Mouse (Mus musculus) olfactory bulb, adult 2 months (tissue): ENCODE measurements at regions not wholly inside any gene's neighbourhood (a gene's known extent, or its start where the extent isn't known, plus 50 kb on each side); places are given as distances from the start of the nearest gene placed in this dataset.

Source experiments
- CTCF ChIP-seq: fragments of 200-500 bp; IDR thresholded peaks from 2 replicates; pipeline ENCODE4 v1.5.1; 2012; ENCODE audit warnings: low read depth, mild to moderate bottlenecking, low read length, moderate library complexity; ENCODE audit not compliant: insufficient read depth
- POLR2A ChIP-seq: fragments of 200-500 bp; IDR thresholded peaks from 2 replicates; pipeline ENCODE4 v1.6.1; 2012; ENCODE audit warnings: mild to moderate bottlenecking, low read depth, low read length, moderate library complexity; ENCODE audit not compliant: insufficient read depth

DNA sequence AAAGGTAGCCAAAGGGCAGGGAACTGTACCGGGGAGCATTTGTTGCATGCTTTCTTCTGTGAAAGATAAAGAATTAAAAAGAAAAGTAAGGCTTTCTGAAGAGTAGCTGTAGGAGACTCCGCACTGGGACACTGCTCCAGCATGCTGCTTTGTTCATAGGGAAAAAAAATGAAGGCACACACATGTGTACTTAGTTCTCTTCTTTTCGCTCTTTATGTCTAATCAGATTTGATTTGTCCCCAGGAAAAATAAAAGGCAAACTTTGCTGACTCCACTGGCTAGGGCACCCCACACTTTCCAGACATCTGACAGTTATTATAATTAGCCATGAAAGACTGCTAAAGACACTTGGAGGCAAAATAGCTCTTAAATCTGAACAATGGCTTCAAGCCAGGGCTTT lies 276.6 kb downstream of the Ptprc start:
- TF ChIP-seq CTCF (no peak), POLR2A (no peak)
